Mouse (Mus musculus): Measurements from ENCODE around the gene Rmnd1.

- TF ChIP-seq CTCF (IDR thresholded peaks at IDR 0.05; ENCODE audit: low read depth, low read length) (no peak), GATA1 (IDR thresholded peaks at IDR 0.05; ENCODE audit: borderline replicate concordance, low read length) (no peak), POLR2AphosphoS5 (IDR thresholded peaks at IDR 0.05; ENCODE audit: insufficient replicate concordance, low read depth, low read length) (no peak), GATA2 (IDR thresholded peaks at IDR 0.05; ENCODE audit: borderline replicate concordance, low read depth, low read length) (no peak)
Measured at GRCm38 (mm10) chr10:4476604-4477003, 44.4 kb upstream of the Rmnd1 start.

All from G1E (cell line).